Mouse (Mus musculus) gastrocnemius, adult 2 months (tissue): ENCODE data around the gene Dock8. TPM values are rescaled to one million over a fixed set of nuclear protein-coding genes. Genes with fewer than 3 reads are reported as not detected.

Experiments used
- DNase-seq: peaks from one replicate; pipeline ENCODE4 v3.0.0; 2022
- H3K27ac ChIP-seq: fragments of 200-600 bp; 2 replicates; pipeline ENCODE4 v1.8.1; 2022; ENCODE audit warnings: mild to moderate bottlenecking
- H3K4me3 ChIP-seq: fragments of 200-600 bp; 2 replicates; pipeline ENCODE4 v1.8.1; 2022; ENCODE audit warnings: mild to moderate bottlenecking, moderate library complexity
- CTCF ChIP-seq: fragments of 200-600 bp; IDR thresholded peaks from 2 replicates; pipeline ENCODE4 v1.8.1; 2022; ENCODE audit warnings: antibody characterized with exemption, mild to moderate bottlenecking, moderate library complexity
- intact Hi-C: fragments of 180-260 bp; cut with DNase I; formaldehyde crosslinking; loops from one replicate; pipeline ENCODE4 v1.15.1; 2025
- total RNA-seq, 2 experiments: library from RNA; stranded (reverse); gene quantifications; 2 replicates each; pipeline ENCODE4 v1.2.3; 2021

Gene Dock8
- total RNA-seq, 2 experiments from 2014 or later, result 1.5 to 1.6 TPM

GRCm38 (mm10) chr19:25203077-25203476 lies 203.7 kb downstream of the Dock8 start:
- no peak for TF ChIP-seq CTCF
- no peak for DNase-seq
- H3K27ac ChIP-seq, result no peak overlapping the region
- H3K4me3 ChIP-seq, result no peak overlapping the region
- intact Hi-C loops, result no loop called here

- DNase-seq, result no peak
- intact Hi-C loops, result no loop called here
- Histone ChIP-seq H3K4me3 (no peak overlapping the region), H3K27ac (no peak overlapping the region)
- no peak for TF ChIP-seq CTCF
Observed at GRCm38 (mm10) chr19:25206969-25207368, 207.6 kb downstream of the Dock8 start.

- intact Hi-C loops, result no loop called here
- Histone ChIP-seq H3K4me3 (peak overlapping the region; percentile 18), H3K27ac (no peak overlapping the region)
- TF ChIP-seq CTCF, result no peak
- peak; percentile 32 for DNase-seq
Observed at GRCm38 (mm10) chr19:25207731-25208361, 208.5 kb downstream of the Dock8 start.

- intact Hi-C loops, result no loop called here
- no peak for DNase-seq
- Histone ChIP-seq H3K27ac (no peak overlapping the region), H3K4me3 (no peak overlapping the region)
- no peak for TF ChIP-seq CTCF
Observed at GRCm38 (mm10) chr19:25208596-25209110, 209.3 kb downstream of the Dock8 start.

- no peak for TF ChIP-seq CTCF
- Histone ChIP-seq H3K27ac (no peak overlapping the region), H3K4me3 (no peak overlapping the region)
- no peak for DNase-seq
- intact Hi-C loops, result no loop called here
Observed at GRCm38 (mm10) chr19:25220611-25221010, 221.3 kb downstream of the Dock8 start.

GRCm38 (mm10) chr19:25221964-25222640 lies 222.8 kb downstream of the Dock8 start:
- H3K27ac ChIP-seq, result no peak overlapping the region
- no peak overlapping the region for H3K4me3 ChIP-seq
- no peak for TF ChIP-seq CTCF
- no peak for DNase-seq
- intact Hi-C loops, result no loop called here

- no peak overlapping the region for H3K27ac ChIP-seq
- no peak overlapping the region for H3K4me3 ChIP-seq
- intact Hi-C loops, result no loop called here
- no peak for TF ChIP-seq CTCF
- no peak for DNase-seq
Observed at GRCm38 (mm10) chr19:25230058-25230974, 231.0 kb downstream of the Dock8 start.

GRCm38 (mm10) chr19:25230975-25231334 lies 231.6 kb downstream of the Dock8 start:
- TF ChIP-seq CTCF, result no peak
- intact Hi-C loops, result no loop called here
- no peak overlapping the region for H3K27ac ChIP-seq
- no peak overlapping the region for H3K4me3 ChIP-seq
- DNase-seq, result no peak

- Histone ChIP-seq H3K27ac (no peak overlapping the region), H3K4me3 (no peak overlapping the region)
- no peak for TF ChIP-seq CTCF
- intact Hi-C loops, result no loop called here
- DNase-seq, result no peak
Observed at GRCm38 (mm10) chr19:25232032-25232431, 232.7 kb downstream of the Dock8 start.

GRCm38 (mm10) chr19:25236596-25237491 lies 237.5 kb downstream of the Dock8 start, which contains the start of gene Kank1:
Kank1 (plus strand) TSS chr19:25236975.
- peak; percentile 73 for DNase-seq
- 0 out of 2 replicates have a peak, but pooled peaks have one; percentile 7 for TF ChIP-seq CTCF
- Histone ChIP-seq H3K4me3 (peak within 1 kb of the TSS; percentile 82), H3K27ac (peak within 1 kb of the TSS; percentile 55)
- intact Hi-C loops, result loop anchor here (5.0 kb wide), 1 partner anchor 100 kb away; no protein-coding TSS in a partner anchor

GRCm38 (mm10) chr19:25237492-25238040 lies 238.2 kb downstream of the Dock8 start:
- Histone ChIP-seq H3K27ac (peak overlapping the region; percentile 55), H3K4me3 (peak overlapping the region; percentile 82)
- intact Hi-C loops, result loop anchor here (5.0 kb wide), 1 partner anchor 100 kb away; no protein-coding TSS in a partner anchor
- DNase-seq, result peak; percentile 58
- peak; percentile 43 for TF ChIP-seq CTCF
